Mouse (Mus musculus): ENCODE results near the gene Ptdss2.

Gene Ptdss2

DNA sequence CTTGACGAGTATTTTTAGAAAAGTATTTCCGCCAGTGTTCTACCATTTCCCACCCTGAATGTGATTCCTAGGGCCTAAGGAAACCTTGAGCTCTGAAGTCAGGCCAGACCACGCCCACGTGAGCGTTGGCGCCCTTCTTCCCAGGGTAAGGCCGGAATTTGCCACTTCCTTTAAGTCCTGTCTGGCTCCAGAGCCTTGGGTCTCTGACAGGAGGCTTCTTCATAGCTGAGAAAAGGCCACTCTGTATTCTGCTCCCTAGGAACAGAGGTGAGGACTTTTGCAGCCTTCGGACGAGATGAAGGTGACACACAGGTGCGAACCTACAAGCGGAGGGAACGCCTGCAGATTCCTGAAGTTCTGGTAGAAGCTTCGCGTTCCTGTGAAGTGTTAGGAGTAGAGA is at the start of gene Ptdss2:
TSS of gene Ptdss2 (plus strand) at position 138 of the 400 bp plus-strand sequence.
- DNase-seq (ENCODE audit: extremely low spot score, low spot score) = peak; percentile 23

DNA sequence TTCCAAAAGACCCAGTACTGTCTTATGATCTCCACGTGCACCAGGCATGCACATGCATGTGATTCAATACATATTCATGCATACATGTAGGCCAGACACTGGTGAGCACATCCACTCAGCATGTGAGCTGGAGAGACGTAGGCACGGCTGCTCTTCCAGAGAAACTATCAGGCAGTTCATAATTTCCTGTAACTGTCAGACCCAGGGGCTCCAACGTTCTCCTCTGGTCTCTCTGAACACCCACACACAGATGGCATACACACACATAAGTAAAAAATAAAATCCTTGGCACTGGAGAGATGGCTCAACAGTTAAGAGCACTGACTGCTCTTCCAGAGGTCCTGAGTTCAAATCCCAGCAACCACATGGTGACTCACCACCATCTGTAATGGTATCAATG is 48.4 kb upstream of the Ptdss2 start:
- no peak for DNase-seq (ENCODE audit: extremely low spot score, low spot score)

DNA sequence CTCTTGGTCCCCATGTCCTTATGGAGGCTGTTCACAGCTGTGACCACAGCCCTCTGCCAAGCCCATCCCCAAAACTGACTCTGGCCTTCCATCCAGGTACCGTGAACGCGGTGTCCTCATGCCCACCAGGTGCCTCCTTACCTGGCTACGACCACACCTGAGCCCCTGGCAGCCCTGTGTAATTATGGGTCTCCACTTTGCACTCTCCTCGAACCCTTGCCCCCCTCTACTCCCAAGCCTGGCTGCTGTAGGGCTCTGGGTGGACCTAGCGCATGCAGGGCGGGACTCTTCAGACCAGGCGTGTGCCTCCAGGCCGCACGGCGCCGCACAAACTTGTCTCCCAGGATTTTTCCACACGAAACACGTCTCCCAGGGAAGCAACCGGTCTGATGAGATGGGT is 44.3 kb upstream of the Ptdss2 start, which contains the start of gene Pkp3:
TSS of gene Pkp3 (plus strand) at position 378 of the 400 bp plus-strand sequence.
- no peak for DNase-seq (ENCODE audit: extremely low spot score, low spot score)

- DNase-seq (ENCODE audit: extremely low spot score, low spot score) = no peak
These were observed 43.3 kb upstream of the Ptdss2 start for GRCm38 (mm10) chr7:141078876-141079275.

GRCm38 (mm10) chr7:141079481-141080449 is 42.4 kb upstream of the Ptdss2 start:
- no peak for DNase-seq (ENCODE audit: extremely low spot score, low spot score)

DNA sequence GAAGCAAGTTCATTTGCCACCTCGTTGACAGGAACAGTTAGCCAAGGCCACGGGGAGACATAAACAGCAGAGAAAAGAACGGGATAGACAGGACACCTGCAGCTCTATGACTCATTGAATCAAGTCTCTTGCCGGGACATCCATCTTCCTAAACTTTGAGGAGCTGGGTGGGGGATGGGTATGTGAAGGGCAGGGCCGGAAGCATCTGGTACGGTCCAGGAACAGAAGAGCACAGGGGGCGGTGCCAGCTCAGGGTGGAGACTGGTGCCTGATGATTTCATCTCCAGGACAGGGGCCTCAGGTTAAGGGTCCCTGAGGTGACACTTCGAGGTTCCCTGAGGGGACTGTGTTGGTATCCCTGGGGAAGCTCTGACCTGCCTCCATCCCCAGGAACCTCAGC is 34.3 kb upstream of the Ptdss2 start:
- DNase-seq (ENCODE audit: extremely low spot score, low spot score) = no peak

- DNase-seq (ENCODE audit: extremely low spot score, low spot score) = no peak
These were observed 33.7 kb upstream of the Ptdss2 start for GRCm38 (mm10) chr7:141088473-141088872.

DNA sequence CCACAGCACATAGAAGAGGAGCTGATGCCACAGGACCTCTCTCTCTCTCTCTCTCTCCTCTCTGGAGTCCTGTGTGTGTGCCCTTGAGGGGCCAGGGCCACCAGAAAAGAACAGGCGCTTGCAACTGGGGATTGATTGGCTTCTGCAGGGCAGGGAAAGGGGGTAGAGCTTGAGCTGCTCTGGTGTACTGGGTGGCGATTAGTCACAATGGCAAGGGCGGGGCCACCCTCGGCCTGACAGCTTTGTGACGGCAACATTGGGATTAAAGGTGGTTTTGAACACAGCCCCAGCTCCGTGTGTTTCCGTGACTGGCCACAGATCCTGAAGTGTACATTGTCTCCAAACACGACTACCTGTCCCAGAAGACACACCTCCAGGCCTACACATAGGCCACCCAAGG is 32.0 kb upstream of the Ptdss2 start:
- DNase-seq (ENCODE audit: extremely low spot score, low spot score) = no peak

DNA sequence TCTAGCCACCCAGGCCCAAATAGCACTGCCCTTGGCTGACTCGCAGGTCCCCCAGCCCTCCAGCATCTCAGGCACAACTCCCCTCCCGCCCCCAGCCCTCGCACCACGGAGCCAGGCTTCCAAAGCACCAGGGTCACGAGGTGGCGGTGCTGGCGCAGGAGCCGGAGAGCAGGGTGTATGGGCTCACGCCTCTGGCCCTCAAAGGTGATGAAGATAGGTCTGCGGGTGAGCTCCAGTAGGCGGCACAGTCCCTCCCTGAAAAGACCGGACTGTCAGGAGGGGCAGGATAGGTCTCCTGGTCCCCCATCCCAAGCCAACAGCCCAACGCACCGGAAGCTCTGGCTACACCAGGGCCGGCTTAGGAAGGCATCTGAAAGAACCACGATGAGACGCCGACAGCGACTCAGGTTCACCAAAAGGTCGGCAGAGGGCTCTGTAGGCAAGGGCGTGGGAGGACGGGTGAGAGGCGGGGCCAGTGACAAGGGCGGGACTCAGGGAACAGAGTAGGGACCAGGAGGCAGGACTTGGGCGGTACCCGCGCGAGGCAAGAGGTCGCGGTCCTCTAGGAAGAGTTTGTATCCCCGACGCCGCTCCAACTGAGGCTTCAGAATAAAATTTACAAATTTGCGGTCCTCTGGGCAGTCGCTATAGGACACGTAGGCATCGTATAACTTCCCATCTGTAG is 30.0 kb upstream of the Ptdss2 start:
- peak; percentile 82 for DNase-seq (ENCODE audit: extremely low spot score, low spot score)

DNA sequence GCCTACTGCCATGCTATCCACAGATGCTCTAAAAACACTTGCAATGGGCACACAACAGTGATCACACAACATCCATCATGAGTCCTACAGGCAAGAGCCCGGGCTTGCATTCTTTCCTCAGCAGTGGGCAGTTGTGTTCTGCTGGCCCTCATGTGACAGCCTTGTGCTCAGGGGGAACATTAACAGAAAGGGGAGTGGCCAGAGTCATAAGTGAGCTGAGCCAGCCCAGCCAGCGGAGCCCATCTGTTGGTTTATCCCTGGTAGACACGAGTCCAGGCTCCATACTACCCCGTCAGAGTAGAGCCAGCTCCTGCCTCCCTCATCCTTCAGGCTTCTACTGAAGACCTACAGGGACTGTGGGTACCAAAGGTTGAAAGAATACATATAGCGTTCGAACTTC is 28.2 kb upstream of the Ptdss2 start:
- DNase-seq (ENCODE audit: extremely low spot score, low spot score) = no peak

DNA sequence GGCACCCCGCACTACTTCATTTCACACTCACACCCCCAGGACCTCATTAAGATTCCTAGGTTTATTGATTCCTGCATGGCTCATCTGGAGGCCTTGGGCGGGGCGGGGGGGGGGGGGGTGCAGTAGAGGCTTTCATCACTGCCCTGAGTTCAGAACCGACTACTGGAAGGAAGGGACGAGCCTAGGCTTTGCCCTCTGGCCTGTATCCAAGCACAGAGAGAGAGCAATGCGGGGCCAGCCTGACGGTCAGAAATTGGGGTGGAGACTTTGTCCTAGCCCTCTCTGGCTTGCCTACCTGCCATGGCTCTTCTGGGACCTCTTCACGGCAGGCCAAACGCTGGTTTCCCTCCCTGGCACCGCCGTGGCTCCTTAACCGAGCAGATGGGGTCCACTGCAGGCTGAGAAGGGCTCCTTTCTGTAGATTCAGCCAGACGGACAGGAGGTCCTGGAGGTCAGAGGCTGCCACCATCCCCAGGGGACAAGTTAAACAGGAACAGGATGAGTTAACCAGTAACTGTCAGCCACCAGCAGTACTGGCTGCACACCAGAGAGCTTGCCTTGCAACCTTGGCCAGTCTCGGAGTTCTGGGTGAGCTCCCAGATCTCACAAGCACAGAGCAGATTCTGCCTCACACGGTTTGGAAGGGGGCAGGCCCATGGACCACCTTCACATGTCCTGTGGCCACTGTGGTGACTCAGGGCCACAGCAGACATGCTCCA is 27.5 kb upstream of the Ptdss2 start:
- DNase-seq (ENCODE audit: extremely low spot score, low spot score) = no peak

DNA sequence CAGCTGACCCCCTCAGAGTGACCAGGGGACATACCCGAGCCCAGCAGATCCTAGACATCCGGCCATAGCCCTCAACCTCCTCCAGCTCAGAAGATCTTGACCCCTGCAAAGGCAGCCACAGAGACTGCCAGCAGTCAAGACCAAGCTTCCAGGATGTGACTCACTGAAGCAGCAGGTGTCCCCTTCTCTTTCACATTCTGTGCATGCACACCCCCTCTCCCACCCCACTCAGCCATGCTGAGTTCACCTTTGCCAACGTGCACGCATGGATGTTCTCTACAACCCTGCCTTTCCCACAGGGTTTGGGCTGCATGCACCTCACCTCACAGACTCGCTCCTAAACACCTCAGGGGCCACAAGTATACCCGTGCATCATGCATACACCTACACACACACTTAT is 26.2 kb upstream of the Ptdss2 start:
- no peak for DNase-seq (ENCODE audit: extremely low spot score, low spot score)

GRCm38 (mm10) chr7:141096649-141097056 is 25.5 kb upstream of the Ptdss2 start:
- DNase-seq (ENCODE audit: extremely low spot score, low spot score) = no peak

- DNase-seq (ENCODE audit: extremely low spot score, low spot score) = no peak
These were observed 25.0 kb upstream of the Ptdss2 start for GRCm38 (mm10) chr7:141097177-141097576.

GRCm38 (mm10) chr7:141099911-141100691 is 22.1 kb upstream of the Ptdss2 start, which contains the start of gene Sigirr:
Gene Sigirr (minus strand): TSS chr7:141100572.
- peak; percentile 52 for DNase-seq (ENCODE audit: extremely low spot score, low spot score)

DNA sequence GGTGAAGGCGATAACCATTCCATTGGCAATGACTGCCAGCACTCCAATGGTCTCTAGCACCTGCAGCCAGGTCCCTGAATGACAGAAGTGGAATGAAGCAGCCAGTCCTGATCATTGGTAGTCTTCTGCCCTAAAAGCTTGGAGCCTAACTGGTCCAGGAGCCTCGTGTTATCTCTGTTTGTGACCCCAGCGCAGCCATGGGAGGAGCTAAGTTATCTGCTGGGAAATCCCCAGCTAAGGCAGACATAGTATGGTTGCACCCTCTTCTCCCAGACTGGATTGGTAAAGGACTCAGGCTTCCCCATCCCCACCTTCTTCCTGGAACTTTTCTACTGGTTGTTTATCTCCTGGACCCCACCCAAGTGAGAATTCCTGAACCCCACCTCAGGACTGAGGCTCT is 19.0 kb upstream of the Ptdss2 start:
- DNase-seq (ENCODE audit: extremely low spot score, low spot score) = no peak

GRCm38 (mm10) chr7:141115874-141116273 is 6.3 kb upstream of the Ptdss2 start:
- DNase-seq (ENCODE audit: extremely low spot score, low spot score) = no peak

- no peak for DNase-seq (ENCODE audit: extremely low spot score, low spot score)
These were observed 4.5 kb upstream of the Ptdss2 start, which contains the start of gene Ano9 for GRCm38 (mm10) chr7:141117636-141118035. Gene Ano9 (minus strand): TSS chr7:141117806.

GRCm38 (mm10) chr7:141119487-141119886 is 2.7 kb upstream of the Ptdss2 start:
- no peak for DNase-seq (ENCODE audit: extremely low spot score, low spot score)

- DNase-seq (ENCODE audit: extremely low spot score, low spot score) = no peak
These were observed 1.6 kb upstream of the Ptdss2 start for GRCm38 (mm10) chr7:141120605-141121004.

GRCm38 (mm10) chr7:141121051-141121531 is 1.1 kb upstream of the Ptdss2 start:
- no peak for DNase-seq (ENCODE audit: extremely low spot score, low spot score)
